Mouse (Mus musculus) erythroid progenitor cell, adult 5-6 weeks (primary cell): ENCODE data around the gene Nfkb2. TPM values are rescaled to one million over a fixed set of nuclear protein-coding genes. Genes with fewer than 3 reads are reported as not detected.

Experiments used
- ATAC-seq: replicated peaks from 2 replicates; pipeline ENCODE4 v1.8.0; 2016; ENCODE audit warnings: moderate number of reproducible peaks, mild to moderate bottlenecking, moderate TSS enrichment, inconsistent platforms; ENCODE audit not compliant: poor library complexity, low FRiP score, severe bottlenecking
- total RNA-seq, 2 experiments: library from RNA; stranded (forward) in 1 of 2; stranded (reverse) in 1 of 2; fragments of 150-400 nt in 1 of 2; fragments of 186-747, 209-891 nt in 1 of 2; gene quantifications; 2 replicates each; pipeline versions ENCODE4 v1.2.3 to v1.2.4; 2015 to 2017; ENCODE audit warnings: low replicate concordance in 2 of 2

Gene Nfkb2
- total RNA-seq, 2 experiments from 2014 or later: 1.2 to 1.7 TPM

DNA sequence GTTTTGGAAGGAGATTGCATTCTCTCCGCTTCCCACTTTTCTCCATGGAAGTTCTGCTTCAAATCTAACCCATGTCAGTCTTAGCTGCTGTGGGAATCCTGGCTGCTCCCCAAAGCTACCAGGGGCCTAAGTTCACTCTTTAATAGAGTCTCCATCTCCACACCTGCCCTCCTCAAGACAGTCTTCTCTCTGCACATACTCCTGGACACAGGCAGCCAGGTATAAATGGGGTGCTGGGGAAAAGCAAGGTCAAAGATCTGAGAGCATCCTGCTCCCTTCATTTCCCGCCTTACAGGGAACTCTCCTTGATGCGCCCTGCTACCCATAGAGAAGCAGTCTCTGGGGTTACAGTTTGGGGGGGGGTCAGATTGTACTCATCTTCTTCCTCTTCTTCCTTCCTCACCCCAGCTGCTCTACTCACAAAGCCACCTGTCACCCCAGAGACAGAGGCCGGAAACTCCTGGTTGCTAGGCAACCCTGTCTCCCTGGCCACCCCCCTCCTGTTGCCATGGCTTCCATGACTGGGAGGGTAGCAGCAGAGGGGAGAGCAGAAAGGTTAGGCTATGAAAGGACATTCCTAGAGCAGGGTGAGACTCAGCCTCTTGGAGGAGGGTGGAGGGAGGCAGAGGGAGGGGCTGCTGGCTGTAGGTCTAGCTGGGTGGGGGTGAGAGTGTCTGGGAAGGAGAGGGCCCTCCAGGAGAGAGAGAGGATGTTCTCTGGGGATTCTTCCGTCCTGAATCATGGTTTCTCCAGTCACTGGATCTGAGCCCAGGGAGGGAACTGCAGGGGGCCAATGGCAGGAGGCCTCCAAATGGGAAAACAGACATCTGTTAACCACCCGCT, 17.2 kb downstream of the Nfkb2 start:
- no peak for ATAC-seq

DNA sequence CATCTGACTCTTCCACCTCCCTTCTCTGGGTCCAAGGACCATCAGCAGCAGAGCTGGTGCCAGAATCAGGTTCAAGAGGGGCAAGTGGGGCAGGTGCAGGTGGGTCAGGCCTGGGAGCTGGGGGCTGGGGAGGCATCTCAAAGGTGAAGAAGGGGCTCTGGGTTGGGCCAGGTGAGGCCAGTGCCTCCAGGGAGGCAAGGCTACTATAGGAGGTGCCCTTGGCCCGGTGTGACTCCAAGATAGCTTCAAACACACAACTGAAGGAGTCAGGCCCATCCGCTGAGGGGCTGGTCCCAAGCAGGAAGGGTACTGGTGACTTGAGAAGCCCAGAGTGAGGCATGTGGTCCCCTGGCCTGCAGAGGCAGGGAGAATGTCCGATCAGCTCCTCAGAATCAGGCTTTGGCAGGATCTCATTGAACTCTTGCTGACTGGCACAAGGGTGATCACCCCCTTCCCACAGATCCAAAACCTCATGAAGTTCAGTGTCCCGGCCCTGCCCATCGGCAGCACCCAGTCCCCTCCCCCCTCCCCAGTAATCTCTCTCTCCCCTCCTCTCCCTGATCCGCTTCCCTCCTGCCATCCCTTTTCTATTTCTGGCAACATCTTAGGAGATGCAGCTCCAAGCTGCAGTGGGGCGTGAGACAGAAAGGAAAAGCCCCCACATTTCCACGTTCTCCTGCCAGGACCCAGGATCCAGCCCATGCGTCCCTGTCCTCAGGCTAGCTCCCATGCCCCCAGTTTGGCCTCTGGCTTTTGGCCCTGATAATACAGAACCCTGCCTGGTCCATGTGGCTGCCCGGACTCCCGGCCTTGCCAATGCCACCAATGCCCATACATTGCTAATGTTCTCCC, 18.2 kb downstream of the Nfkb2 start:
- no peak for ATAC-seq

GRCm38 (mm10) chr19:46322996-46323572, 19.0 kb downstream of the Nfkb2 start:
- ATAC-seq: no peak

GRCm38 (mm10) chr19:46323716-46324115, 19.6 kb downstream of the Nfkb2 start:
- no peak for ATAC-seq

- ATAC-seq: no peak
Measured at GRCm38 (mm10) chr19:46324366-46324765, 20.2 kb downstream of the Nfkb2 start.

DNA sequence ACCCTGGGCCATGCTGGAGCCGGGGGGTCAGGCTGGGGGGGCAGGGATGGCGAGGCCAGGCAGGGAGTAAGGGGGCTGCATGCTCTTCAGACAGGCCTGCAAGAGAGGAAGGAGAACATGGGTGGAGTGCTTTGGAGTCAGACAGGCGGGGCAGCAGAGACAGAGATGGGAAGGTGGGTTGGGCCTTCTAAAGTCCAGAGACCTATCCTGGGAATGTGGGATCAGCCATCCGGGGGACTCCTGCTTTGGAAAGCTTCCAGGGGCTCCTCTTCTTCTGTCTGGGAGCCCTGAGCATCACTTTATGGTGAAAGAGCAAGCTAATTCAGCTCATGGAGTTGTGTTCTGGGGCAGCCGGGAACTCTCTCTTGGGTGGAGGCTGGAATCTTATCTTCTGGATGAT, 20.8 kb downstream of the Nfkb2 start:
- ATAC-seq: no peak

- ATAC-seq: no peak
Measured at GRCm38 (mm10) chr19:46326019-46326755, 22.1 kb downstream of the Nfkb2 start.

- no peak for ATAC-seq
Measured at GRCm38 (mm10) chr19:46326756-46327305, 22.7 kb downstream of the Nfkb2 start, which contains the start of gene Psd. Gene Psd, minus strand, starts transcription at chr19:46327156.

GRCm38 (mm10) chr19:46327531-46328064, 23.5 kb downstream of the Nfkb2 start:
- ATAC-seq: no peak

DNA sequence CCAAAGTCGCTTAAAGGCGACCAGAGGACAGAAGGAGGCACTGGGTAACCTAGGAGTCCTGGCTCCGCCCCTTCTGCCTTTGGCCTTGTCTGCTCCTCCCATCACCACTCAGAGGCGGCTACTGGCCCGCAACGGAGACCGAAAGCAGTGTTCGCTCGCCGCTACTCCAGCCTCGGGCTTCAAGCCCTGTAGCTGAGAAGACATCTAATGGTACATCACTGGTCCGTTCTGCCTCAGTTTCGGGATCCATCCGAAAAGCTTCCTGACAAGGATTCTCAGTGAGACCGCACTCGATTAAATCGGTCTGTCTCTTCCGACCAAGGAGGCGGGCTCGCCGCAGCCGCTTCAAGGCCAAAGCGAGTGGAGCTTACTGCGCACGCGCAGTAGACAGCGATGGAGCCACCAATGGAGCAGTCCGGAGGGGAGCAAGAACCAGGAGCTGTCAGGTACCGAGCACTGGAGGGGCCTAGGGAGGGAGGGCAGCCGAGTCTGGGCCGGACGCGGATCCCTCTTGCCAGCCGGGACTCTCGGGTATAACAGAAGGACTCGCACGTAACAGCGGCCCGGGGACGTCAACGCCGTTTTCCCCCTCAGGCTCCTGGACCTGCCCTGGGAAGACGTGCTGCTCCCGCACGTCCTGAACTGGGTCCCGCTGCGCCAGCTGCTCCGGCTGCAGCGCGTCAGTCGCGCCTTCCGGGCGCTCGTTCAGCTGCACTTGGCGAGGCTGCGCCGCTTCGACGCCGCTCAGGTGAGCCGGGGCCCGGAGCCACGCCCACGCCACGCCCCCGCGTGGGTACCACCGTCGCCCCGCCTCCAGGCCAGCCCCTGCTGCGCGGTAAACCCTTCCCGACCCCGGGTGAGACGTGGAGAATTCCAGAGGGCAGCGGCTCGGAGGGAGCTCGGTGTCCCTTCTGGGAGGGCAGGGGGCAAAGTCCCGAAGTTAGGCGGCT, 24.2 kb downstream of the Nfkb2 start, which contains the start of gene Fbxl15:
Gene Fbxl15 (plus strand): TSS at position 104 of the 950 bp plus-strand sequence.
- ATAC-seq: peak; percentile 85

GRCm38 (mm10) chr19:46329031-46329641, 25.0 kb downstream of the Nfkb2 start:
- ATAC-seq: no peak

GRCm38 (mm10) chr19:46329951-46330350, 25.8 kb downstream of the Nfkb2 start:
- ATAC-seq: peak; percentile 74

- ATAC-seq: no peak
Measured at GRCm38 (mm10) chr19:46330696-46331095, 26.6 kb downstream of the Nfkb2 start.

DNA sequence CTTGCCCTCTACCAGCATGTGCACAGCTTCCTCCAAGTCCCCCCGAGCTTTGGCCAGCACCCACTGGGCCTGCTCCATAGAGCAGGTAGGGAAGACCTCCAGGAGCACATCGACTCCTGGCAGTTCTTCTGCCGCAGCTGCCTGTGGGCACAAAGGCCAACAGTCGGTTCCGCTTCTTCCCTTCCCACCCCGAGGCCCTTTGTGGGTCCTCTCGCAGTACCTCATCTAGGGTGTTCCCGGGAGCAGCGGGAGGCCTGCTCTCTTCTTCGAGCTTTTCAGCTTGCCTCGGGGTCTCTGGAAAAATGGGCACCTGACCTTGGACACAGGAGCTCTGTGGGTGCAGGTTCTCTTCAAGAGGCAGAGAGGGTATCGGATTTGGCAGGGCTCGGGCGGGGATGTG, 27.2 kb downstream of the Nfkb2 start:
- no peak for ATAC-seq

DNA sequence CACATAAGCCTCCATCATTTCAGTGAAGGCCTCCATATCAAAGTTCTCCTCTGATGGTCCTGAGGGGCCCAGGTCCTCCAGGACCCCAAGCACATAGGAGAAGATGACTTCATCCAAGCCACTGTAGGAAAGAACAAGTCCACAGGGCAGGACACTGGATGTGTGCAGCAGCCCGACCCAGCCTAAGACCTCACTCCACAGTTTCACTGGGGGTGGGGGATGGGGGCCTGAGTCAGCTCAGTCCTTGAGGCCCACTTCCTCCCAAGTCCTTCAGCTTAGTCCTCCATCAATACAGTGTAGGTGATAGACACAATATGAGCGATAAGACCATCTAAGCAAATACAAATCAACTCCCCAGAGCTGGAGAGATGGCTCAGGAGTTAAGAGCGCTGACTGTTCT, 27.8 kb downstream of the Nfkb2 start:
- ATAC-seq: no peak

- no peak for ATAC-seq
Measured at GRCm38 (mm10) chr19:46332721-46333339, 28.7 kb downstream of the Nfkb2 start.

GRCm38 (mm10) chr19:46333906-46334305, 29.8 kb downstream of the Nfkb2 start:
- no peak for ATAC-seq
